Mouse (Mus musculus) ovary, adult 10 weeks (tissue): Measurements from ENCODE around the gene Serpini2. TPM values are rescaled to one million over a fixed set of nuclear protein-coding genes. Genes with fewer than 3 reads are reported as not detected.

Experiments
- polyA plus RNA-seq: library from polyadenylated mRNA; stranded (reverse); fragments of 350-450 nt; fragmentation: Illumina TruSeq; extraction: RNeasy Lipid Tissue Mini Kit (QIAGEN cat#74804); gene quantifications from one replicate; pipeline ENCODE4 v1.2.3, GENCODE M21; 2014

Serpini2 gene
- polyA plus RNA-seq: not detected

GRCm38 (mm10) chr3:75269978-75270377 lies at the start of gene Serpini2:
Gene Serpini2, minus strand, starts transcription at chr3:75270078.

Other genes with a start within 250 kb of the Serpini2 start
- gene Zbbx, start 105.0 kb downstream of the Serpini2 start, polyA plus RNA-seq: 7.0 TPM
- gene Wdr49, start 212.1 kb upstream of the Serpini2 start, polyA plus RNA-seq: 1.3 TPM